Mouse (Mus musculus) layer of hippocampus, adult 11-12 months (tissue): ENCODE data around the gene Tcf3.

Experiments
- DNase-seq: peaks from one replicate; pipeline ENCODE4 v3.0.0; 2022; ENCODE audit warnings: low spot score

Gene Tcf3

GRCm38 (mm10) chr10:80436276-80436675 is 2.8 kb upstream of the Tcf3 start:
- DNase-seq: no peak

- no peak for DNase-seq
Measured at GRCm38 (mm10) chr10:80435764-80436163, 2.3 kb upstream of the Tcf3 start.

GRCm38 (mm10) chr10:80434823-80435222 is 1.4 kb upstream of the Tcf3 start:
- no peak for DNase-seq

GRCm38 (mm10) chr10:80434233-80434592 is 766 bp upstream of the Tcf3 start:
- no peak for DNase-seq

- DNase-seq: peak; percentile 49
Measured at GRCm38 (mm10) chr10:80432936-80433512, 423 bp downstream of the Tcf3 start.

- DNase-seq: no peak
Measured at GRCm38 (mm10) chr10:80432387-80432785, 1.1 kb downstream of the Tcf3 start.

- no peak for DNase-seq
Measured at GRCm38 (mm10) chr10:80431570-80432386, 1.7 kb downstream of the Tcf3 start.

- no peak for DNase-seq
Measured at GRCm38 (mm10) chr10:80430375-80430980, 3.0 kb downstream of the Tcf3 start.

- DNase-seq: no peak
Measured at GRCm38 (mm10) chr10:80429800-80430199, 3.6 kb downstream of the Tcf3 start.

GRCm38 (mm10) chr10:80425041-80425440 is 8.4 kb downstream of the Tcf3 start:
- DNase-seq: no peak

- DNase-seq: no peak
Measured at GRCm38 (mm10) chr10:80423562-80423961, 9.9 kb downstream of the Tcf3 start.

- no peak for DNase-seq
Measured at GRCm38 (mm10) chr10:80421651-80422472, 11.6 kb downstream of the Tcf3 start.

- DNase-seq: no peak
Measured at GRCm38 (mm10) chr10:80421208-80421607, 12.2 kb downstream of the Tcf3 start.

- DNase-seq: no peak
Measured at GRCm38 (mm10) chr10:80420729-80421128, 12.7 kb downstream of the Tcf3 start.

- no peak for DNase-seq
Measured at GRCm38 (mm10) chr10:80419419-80419818, 14.0 kb downstream of the Tcf3 start.

- no peak for DNase-seq
Measured at GRCm38 (mm10) chr10:80418311-80418710, 15.1 kb downstream of the Tcf3 start.

- DNase-seq: no peak
Measured at GRCm38 (mm10) chr10:80417841-80418240, 15.6 kb downstream of the Tcf3 start.

- DNase-seq: no peak
Measured at GRCm38 (mm10) chr10:80417371-80417770, 16.1 kb downstream of the Tcf3 start.

- no peak for DNase-seq
Measured at GRCm38 (mm10) chr10:80415566-80415965, 17.9 kb downstream of the Tcf3 start.

- peak; percentile 84 for DNase-seq
Measured at GRCm38 (mm10) chr10:80412656-80413541, 20.5 kb downstream of the Tcf3 start.

GRCm38 (mm10) chr10:80407924-80408323 is 25.5 kb downstream of the Tcf3 start:
- DNase-seq: no peak
